Mouse (Mus musculus) adipose tissue, adult 10 weeks (tissue): ENCODE measurements around the gene Siglech. TPM values are rescaled to one million over a fixed set of nuclear protein-coding genes. Genes with fewer than 3 reads are reported as not detected.

Source experiments
- polyA plus RNA-seq: library from polyadenylated mRNA; stranded (reverse); fragments of 350-450 nt; fragmentation: Illumina TruSeq; extraction: RNeasy Lipid Tissue Mini Kit (QIAGEN cat#74804); gene quantifications from one replicate; pipeline ENCODE4 v1.2.3, GENCODE M21; 2014; ENCODE audit warnings: low read depth, low replicate concordance

Siglech gene
- polyA plus RNA-seq, result 2.4 TPM

GRCm38 (mm10) chr7:55767926-55768325 lies at the start of gene Siglech:
TSS of gene Siglech (plus strand) at chr7:55768178.

DNA sequence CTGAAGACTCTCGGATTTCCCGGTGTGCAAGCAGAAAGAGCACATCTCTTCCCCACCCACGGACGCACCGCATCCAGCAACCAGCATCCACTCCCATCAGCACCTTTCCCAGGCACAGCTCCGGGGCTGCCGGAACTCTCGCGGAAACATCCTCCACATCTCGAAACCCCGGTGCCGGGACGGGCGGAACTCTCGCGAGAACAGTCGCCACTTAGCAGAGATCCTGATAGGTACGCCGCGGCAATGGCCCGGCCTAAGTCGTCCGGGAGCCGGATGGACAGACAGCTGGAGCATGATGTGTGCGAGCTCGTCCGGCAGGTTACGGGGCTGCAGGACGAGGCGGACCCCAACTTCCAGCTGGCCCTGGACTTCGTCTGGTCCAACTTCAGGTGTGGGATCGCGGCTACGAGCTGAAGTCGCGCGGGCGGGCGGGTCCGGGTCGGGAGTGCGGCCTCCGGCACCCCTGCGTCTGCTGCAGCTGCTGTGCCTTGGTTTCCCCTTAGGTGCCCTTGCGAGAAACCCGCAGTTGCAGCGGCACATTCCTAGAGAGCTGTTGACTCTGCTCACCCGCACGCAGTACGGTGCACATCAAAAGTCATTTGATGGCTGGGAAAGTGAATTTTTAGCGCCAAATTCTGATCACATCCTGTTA lies 26.1 kb downstream of the Siglech start, which contains the start of gene Tubgcp5:
Tubgcp5 (plus strand) TSS at position 203 of the 652 bp plus-strand sequence.

Other genes starting within 250 kb of the Siglech start
- 11.2 TPM for gene Tubgcp5, start 26.0 kb downstream of the Siglech start, polyA plus RNA-seq
- gene Cyfip1, start 73.6 kb downstream of the Siglech start, polyA plus RNA-seq, result 45.9 TPM
- gene Nipa2, start 194.3 kb downstream of the Siglech start, polyA plus RNA-seq, result 24.1 TPM